Mouse (Mus musculus) bone marrow macrophage, adult 2 months (primary cell): Measurements from ENCODE around the gene Ezh1. TPM values are rescaled to one million over a fixed set of nuclear protein-coding genes. Genes with fewer than 3 reads are reported as not detected.

Experiments used
- H3K27ac ChIP-seq: 2 replicates; pipeline ENCODE4 v1.5.1; 2012; ENCODE audit warnings: low read depth, low read length; ENCODE audit not compliant: insufficient read depth
- H3K4me1 ChIP-seq: 2 replicates; pipeline ENCODE4 v1.6.1; 2012; ENCODE audit warnings: low read length; ENCODE audit not compliant: control insufficient read depth, insufficient read depth
- H3K4me3 ChIP-seq: 2 replicates; pipeline ENCODE4 v1.5.1; 2012; ENCODE audit warnings: mild to moderate bottlenecking, low read length, moderate library complexity; ENCODE audit not compliant: insufficient read depth
- CTCF ChIP-seq: IDR thresholded peaks from 2 replicates; pipeline ENCODE4 v1.5.1; 2012; ENCODE audit warnings: low read depth, mild to moderate bottlenecking, low read length, moderate library complexity
- POLR2A ChIP-seq: IDR thresholded peaks from 2 replicates; pipeline ENCODE4 v1.6.1; 2012; ENCODE audit warnings: mild to moderate bottlenecking, low read depth, low read length, borderline replicate concordance
- polyA plus RNA-seq: library from polyadenylated mRNA; stranded (reverse); fragments of >200 nt; gene quantifications from 2 replicates; pipeline ENCODE4 v1.2.4, GENCODE M21; 2012; ENCODE audit not compliant: missing spikeins, insufficient read depth, insufficient read length

Ezh1 gene
- polyA plus RNA-seq, 1 experiment, result 52.5 TPM

GRCm38 (mm10) chr11:101176117-101176691 lies 50.1 kb downstream of the Ezh1 start:
- no peak overlapping the region for H3K27ac ChIP-seq
- H3K4me1 ChIP-seq, result peaks cover 16% of the 10 kb centered on the region
- peak overlapping the region; percentile 27 for H3K4me3 ChIP-seq
- TF ChIP-seq POLR2A (no peak), CTCF (no peak)

- H3K4me3 ChIP-seq, result peak overlapping the region; percentile 27; the same call in 1 of the 2 replicates
- no peak for TF ChIP-seq POLR2A
- no peak for TF ChIP-seq CTCF
- no peak overlapping the region for H3K27ac ChIP-seq
- H3K4me1 ChIP-seq, result peaks cover 16% of the 10 kb centered on the region
Measured at GRCm38 (mm10) chr11:101175636-101176116, 50.6 kb downstream of the Ezh1 start.

- H3K27ac ChIP-seq, result no peak within 1 kb of the TSS
- H3K4me3 ChIP-seq, result peak within 1 kb of the TSS; percentile 46
- H3K4me1 ChIP-seq, result peaks cover 18% of the 10 kb centered on the region
- TF ChIP-seq POLR2A (no peak), CTCF (no peak)
Measured at GRCm38 (mm10) chr11:101174851-101175628, 51.2 kb downstream of the Ezh1 start, which contains the start of gene Ccr10. Ccr10 (minus strand) TSS chr11:101175443.

- TF ChIP-seq CTCF (no peak), POLR2A (no peak)
- Histone ChIP-seq H3K27ac (no peak overlapping the region), H3K4me3 (peak overlapping the region; percentile 46; the same call in 1 of the 2 replicates)
Measured at GRCm38 (mm10) chr11:101174389-101174745, 51.9 kb downstream of the Ezh1 start.

GRCm38 (mm10) chr11:101173631-101174388 lies 52.5 kb downstream of the Ezh1 start:
- TF ChIP-seq POLR2A, result no peak
- no peak for TF ChIP-seq CTCF
- Histone ChIP-seq H3K4me3 (peak overlapping the region; percentile 46), H3K4me1 (peaks cover 26% of the 10 kb centered on the region), H3K27ac (no peak overlapping the region)

More at GRCm38 (mm10) chr11:101174389-101174745, 51.9 kb downstream of the Ezh1 start:
- H3K4me1 ChIP-seq, result peaks cover 21% of the 10 kb centered on the region

- Histone ChIP-seq H3K27ac (no peak overlapping the region), H3K4me3 (no peak overlapping the region), H3K4me1 (peaks cover 30% of the 10 kb centered on the region)
- TF ChIP-seq CTCF, result no peak
- no peak for TF ChIP-seq POLR2A
Measured at GRCm38 (mm10) chr11:101173112-101173511, 53.2 kb downstream of the Ezh1 start.

GRCm38 (mm10) chr11:101172434-101172815 lies 53.8 kb downstream of the Ezh1 start:
- TF ChIP-seq CTCF, result no peak
- TF ChIP-seq POLR2A, result no peak
- H3K4me3 ChIP-seq, result peak overlapping the region; percentile 57
- peak overlapping the region; percentile 37 for H3K27ac ChIP-seq
- peaks cover 33% of the 10 kb centered on the region for H3K4me1 ChIP-seq

- peak overlapping the region; percentile 37 for H3K27ac ChIP-seq
- peaks cover 33% of the 10 kb centered on the region for H3K4me1 ChIP-seq
- TF ChIP-seq POLR2A, result no peak
- TF ChIP-seq CTCF, result no peak
- peak overlapping the region; percentile 57 for H3K4me3 ChIP-seq
Measured at GRCm38 (mm10) chr11:101171721-101172433, 54.4 kb downstream of the Ezh1 start.

- Histone ChIP-seq H3K27ac (peak within 1 kb of the TSS; percentile 37), H3K4me1 (peaks cover 33% of the 10 kb centered on the region), H3K4me3 (peak within 1 kb of the TSS; percentile 66)
- TF ChIP-seq CTCF (no peak), POLR2A (no peak)
Measured at GRCm38 (mm10) chr11:101170811-101171610, 55.3 kb downstream of the Ezh1 start, which contains the start of gene Plekhh3. Plekhh3 (minus strand) TSS chr11:101171351.
